Mouse (Mus musculus): ENCODE results near the gene Rft1.
A peak's percentile ranks its signal among the peaks of the same experiment; 100 is the strongest.

GRCm38 (mm10) chr14:30612523-30612922 lies 41.6 kb upstream of the Rft1 start:
- TF ChIP-seq POLR2A (IDR thresholded peaks at IDR 0.05; ENCODE audit: insufficient read length, low read depth) (no peak), POLR2AphosphoS2 (IDR thresholded peaks at IDR 0.05; ENCODE audit: insufficient read length, low read depth) (no peak), TCF12 (IDR thresholded peaks at IDR 0.05; ENCODE audit: insufficient read depth, poor library complexity, severe bottlenecking) (no peak), MAX (IDR thresholded peaks at IDR 0.05; ENCODE audit: low read depth) (no peak), E2F4 (IDR thresholded peaks at IDR 0.05; ENCODE audit: insufficient read depth) (no peak), USF1 (IDR thresholded peaks at IDR 0.05; ENCODE audit: low read depth) (peak; percentile 76), CEBPB (IDR thresholded peaks at IDR 0.05; ENCODE audit: insufficient read depth, poor library complexity, severe bottlenecking) (no peak), MYOD1 (IDR thresholded peaks at IDR 0.05; ENCODE audit: control insufficient read depth in 1 of 3, insufficient read length in 2 of 3, low read depth in 2 of 3) (no peak), MYOG (IDR thresholded peaks at IDR 0.05; ENCODE audit: control insufficient read depth in 1 of 3, insufficient read depth in 1 of 3, insufficient read length in 2 of 3, low read depth in 2 of 3) (no peak), TCF3 (IDR thresholded peaks at IDR 0.05; ENCODE audit: insufficient read length, low read depth) (no peak), REST (IDR thresholded peaks at IDR 0.05; ENCODE audit: insufficient read depth, insufficient read length) (no peak), SRF (IDR thresholded peaks at IDR 0.05; ENCODE audit: control insufficient read depth, insufficient read length, low read depth) (no peak)

Measured in myocyte (in vitro differentiated cells).